Mouse (Mus musculus) CH12.LX (cell line): ENCODE data around the gene Pabpc6.

Source experiments
- CHD1 ChIP-seq: IDR thresholded peaks from 2 replicates; pipeline ENCODE4 v1.6.1; 2012; ENCODE audit warnings: low read depth, low read length, improper control_type of control experiment, inconsistent platforms
- CTCF ChIP-seq, 2 experiments: IDR thresholded peaks in 1 of 2; conservative IDR thresholded peaks in 1 of 2; 2 replicates each; pipeline ENCODE4 v1.5.1; 2011 to 2012; ENCODE audit warnings: low read depth in 2 of 2, low read length in 2 of 2, improper control_type of control experiment in 1 of 2, inconsistent platforms in 1 of 2, mild to moderate bottlenecking in 1 of 2, moderate library complexity in 1 of 2
- E2F4 ChIP-seq: IDR thresholded peaks from 2 replicates; pipeline ENCODE4 v1.6.1; 2011; ENCODE audit warnings: low read depth, low read length, improper control_type of control experiment; ENCODE audit not compliant: insufficient replicate concordance
- EP300 ChIP-seq: IDR thresholded peaks from 2 replicates; pipeline ENCODE4 v1.6.1; 2011; ENCODE audit warnings: low read length, improper control_type of control experiment
- HCFC1 ChIP-seq: IDR thresholded peaks from 2 replicates; pipeline ENCODE4 v1.6.1; 2012; ENCODE audit warnings: low read depth, mild to moderate bottlenecking, inconsistent platforms, low read length, improper control_type of control experiment
- JUND ChIP-seq: conservative IDR thresholded peaks from 2 replicates; pipeline ENCODE4 v1.6.1; 2011; ENCODE audit warnings: low read depth, low read length, improper control_type of control experiment
- KAT2A ChIP-seq: IDR thresholded peaks from 2 replicates; pipeline ENCODE4 v1.6.1; 2012; ENCODE audit warnings: low read length, improper control_type of control experiment, inconsistent platforms; ENCODE audit not compliant: insufficient replicate concordance
- MAFK ChIP-seq: IDR thresholded peaks from 2 replicates; pipeline ENCODE4 v1.6.1; 2011; ENCODE audit warnings: low read length, improper control_type of control experiment; ENCODE audit not compliant: insufficient replicate concordance
- MAX ChIP-seq: IDR thresholded peaks from 2 replicates; pipeline ENCODE4 v1.6.1; 2011; ENCODE audit warnings: low read length, improper control_type of control experiment
- MAZ ChIP-seq: IDR thresholded peaks from 2 replicates; pipeline ENCODE4 v1.6.1; 2012; ENCODE audit warnings: low read depth, mild to moderate bottlenecking, inconsistent platforms, low read length, improper control_type of control experiment, moderate library complexity
- MEF2A ChIP-seq: IDR thresholded peaks from 2 replicates; pipeline ENCODE4 v1.6.1; 2014; ENCODE audit warnings: low read depth, mild to moderate bottlenecking, inconsistent platforms, low read length, improper control_type of control experiment, borderline replicate concordance
- POLR2A ChIP-seq: IDR thresholded peaks from 2 replicates; pipeline ENCODE4 v1.6.1; 2011; ENCODE audit warnings: low read depth, mild to moderate bottlenecking, improper control_type of control experiment, low read length
- UBTF ChIP-seq: IDR thresholded peaks from 2 replicates; pipeline ENCODE4 v1.6.1; 2012; ENCODE audit warnings: low read depth, mild to moderate bottlenecking, inconsistent platforms, low read length, improper control_type of control experiment, moderate library complexity
- ZC3H11A ChIP-seq: IDR thresholded peaks from 2 replicates; pipeline ENCODE4 v1.6.1; 2012; ENCODE audit warnings: low read depth, mild to moderate bottlenecking, inconsistent platforms, low read length, improper control_type of control experiment

DNA sequence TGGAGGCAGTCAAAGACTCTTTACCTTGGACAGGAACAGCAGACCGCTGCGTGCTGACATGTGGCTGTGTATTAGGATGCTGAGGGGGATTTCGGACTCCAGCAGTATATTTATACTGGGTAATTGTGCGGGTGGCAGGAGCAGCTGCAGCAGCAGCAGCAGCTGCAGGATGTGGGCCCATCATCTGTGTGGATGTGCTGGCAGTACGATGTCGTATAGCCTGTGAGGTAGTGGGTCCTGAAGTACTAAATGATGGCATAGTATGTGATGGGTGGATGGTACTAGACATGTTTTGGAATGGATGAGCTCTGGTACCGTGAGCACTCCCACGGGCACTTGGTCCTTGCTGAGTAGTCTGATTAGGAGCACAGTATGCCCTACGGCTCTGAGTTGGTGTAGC lies 1.6 kb downstream of the Pabpc6 start:
- TF ChIP-seq MAZ = no peak
- TF ChIP-seq ZC3H11A = no peak
- TF ChIP-seq MEF2A = no peak
- no peak for TF ChIP-seq CTCF (conservative IDR thresholded peaks at IDR 0.05 in 1 of 2, IDR thresholded peaks at IDR 0.05 in 1 of 2; ENCODE audit: low read depth in 2 of 2, low read length in 2 of 2)
- TF ChIP-seq POLR2A = no peak
- no peak for TF ChIP-seq KAT2A
- no peak for TF ChIP-seq UBTF
- no peak for TF ChIP-seq EP300
- no peak for TF ChIP-seq CHD1
- TF ChIP-seq E2F4 = no peak
- TF ChIP-seq JUND = no peak
- TF ChIP-seq MAFK = no peak
- TF ChIP-seq HCFC1 = no peak
- TF ChIP-seq MAX = no peak
